Mouse (Mus musculus): ENCODE data around the gene Crybg2. TPM values are rescaled to one million over a fixed set of nuclear protein-coding genes. Genes with fewer than 3 reads are reported as not detected.

Gene Crybg2
- polyA plus RNA-seq, 1 experiment from 2014 or later = 17.9 TPM

- 8% methylated on average over 21 of the region's 21 CpGs for WGBS
- peak; percentile 26; the same call in 1 of the 2 replicates for ATAC-seq
- H3K4me2 ChIP-seq (replicated peaks; ENCODE audit: low read depth) = peak overlapping the region; percentile 45
Measured at GRCm38 (mm10) chr4:134017201-134017865, 43.3 kb upstream of the Crybg2 start.

GRCm38 (mm10) chr4:134018038-134018778 lies 42.4 kb upstream of the Crybg2 start:
- Histone ChIP-seq H3K9me3 (ENCODE audit: control insufficient read depth) (no peaks in the 10 kb centered on the region), H3K27ac (ENCODE audit: low read depth, low read length) (no peak overlapping the region), H3K9ac (ENCODE audit: low read depth, low read length) (no peak overlapping the region), H3K27me3 (replicated peaks; ENCODE audit: control insufficient read depth, insufficient read depth, low read length) (peaks cover 49% of the 10 kb centered on the region), H3K4me2 (replicated peaks; ENCODE audit: low read depth) (peak overlapping the region; percentile 45), H3K4me1 (replicated peaks; ENCODE audit: control insufficient read depth, insufficient read depth, low read length) (peaks cover 3% of the 10 kb centered on the region; the same call in 1 of the 2 replicates), H3K36me3 (ENCODE audit: control insufficient read depth, insufficient read depth) (no peaks in the 10 kb centered on the region), H3K4me3 (ENCODE audit: low read depth, low read length) (peak overlapping the region; percentile 17)
- WGBS = 1% methylated on average over 46 of the region's 46 CpGs
- TF ChIP-seq CTCF (IDR thresholded peaks at IDR 0.05; ENCODE audit: low read depth) = no peak
- 0 out of 2 replicates have a peak, but pooled peaks have one; percentile 8 for ATAC-seq

More at GRCm38 (mm10) chr4:134017201-134017865, 43.3 kb upstream of the Crybg2 start:
- peaks cover 3% of the 10 kb centered on the region; the same call in 1 of the 2 replicates for H3K4me1 ChIP-seq (replicated peaks; ENCODE audit: control insufficient read depth, insufficient read depth, low read length)
- TF ChIP-seq CTCF (IDR thresholded peaks at IDR 0.05; ENCODE audit: low read depth) = no peak
- H3K27me3 ChIP-seq (replicated peaks; ENCODE audit: control insufficient read depth, insufficient read depth, low read length) = peaks cover 49% of the 10 kb centered on the region
- H3K9ac ChIP-seq (ENCODE audit: low read depth, low read length) = no peak overlapping the region
- H3K4me3 ChIP-seq (ENCODE audit: low read depth, low read length) = peak overlapping the region; percentile 17
- no peak overlapping the region for H3K27ac ChIP-seq (ENCODE audit: low read depth, low read length)
- H3K36me3 ChIP-seq (ENCODE audit: control insufficient read depth, insufficient read depth) = no peaks in the 10 kb centered on the region
- H3K9me3 ChIP-seq (ENCODE audit: control insufficient read depth) = no peaks in the 10 kb centered on the region

GRCm38 (mm10) chr4:134018779-134019145 lies 41.9 kb upstream of the Crybg2 start, which contains the start of gene Lin28a:
Lin28a (minus strand) TSS chr4:134018841.
- TF ChIP-seq CTCF (IDR thresholded peaks at IDR 0.05; ENCODE audit: low read depth) = no peak
- Histone ChIP-seq H3K9ac (ENCODE audit: low read depth, low read length) (no peak within 1 kb of the TSS), H3K9me3 (ENCODE audit: control insufficient read depth) (no peaks in the 10 kb centered on the region), H3K27ac (ENCODE audit: low read depth, low read length) (no peak within 1 kb of the TSS), H3K4me3 (ENCODE audit: low read depth, low read length) (peak within 1 kb of the TSS; percentile 17), H3K36me3 (ENCODE audit: control insufficient read depth, insufficient read depth) (no peaks in the 10 kb centered on the region), H3K4me1 (replicated peaks; ENCODE audit: control insufficient read depth, insufficient read depth, low read length) (peaks cover 3% of the 10 kb centered on the region; the same call in 1 of the 2 replicates), H3K27me3 (replicated peaks; ENCODE audit: control insufficient read depth, insufficient read depth, low read length) (peaks cover 49% of the 10 kb centered on the region), H3K4me2 (replicated peaks; ENCODE audit: low read depth) (peak within 1 kb of the TSS; percentile 45)
- no peak for ATAC-seq
- WGBS = 6% methylated on average over 9 of the region's 9 CpGs

GRCm38 (mm10) chr4:134019210-134019609 lies 41.4 kb upstream of the Crybg2 start:
- no peak for TF ChIP-seq CTCF (IDR thresholded peaks at IDR 0.05; ENCODE audit: low read depth)
- no peak overlapping the region for H3K27ac ChIP-seq (ENCODE audit: low read depth, low read length)
- 4% methylated on average over 9 of the region's 10 CpGs for WGBS
- H3K4me1 ChIP-seq (replicated peaks; ENCODE audit: control insufficient read depth, insufficient read depth, low read length) = peaks cover 3% of the 10 kb centered on the region; the same call in 1 of the 2 replicates
- H3K27me3 ChIP-seq (replicated peaks; ENCODE audit: control insufficient read depth, insufficient read depth, low read length) = peaks cover 49% of the 10 kb centered on the region
- no peak overlapping the region for H3K9ac ChIP-seq (ENCODE audit: low read depth, low read length)
- H3K9me3 ChIP-seq (ENCODE audit: control insufficient read depth) = no peaks in the 10 kb centered on the region
- no peak overlapping the region for H3K4me2 ChIP-seq (replicated peaks; ENCODE audit: low read depth)
- H3K36me3 ChIP-seq (ENCODE audit: control insufficient read depth, insufficient read depth) = no peaks in the 10 kb centered on the region
- no peak overlapping the region for H3K4me3 ChIP-seq (ENCODE audit: low read depth, low read length)
- no peak for ATAC-seq

GRCm38 (mm10) chr4:134019641-134020351 lies 40.8 kb upstream of the Crybg2 start:
- Histone ChIP-seq H3K4me3 (ENCODE audit: low read depth, low read length) (no peak overlapping the region), H3K4me1 (replicated peaks; ENCODE audit: control insufficient read depth, insufficient read depth, low read length) (peaks cover 3% of the 10 kb centered on the region; the same call in 1 of the 2 replicates), H3K9me3 (ENCODE audit: control insufficient read depth) (no peaks in the 10 kb centered on the region), H3K36me3 (ENCODE audit: control insufficient read depth, insufficient read depth) (no peaks in the 10 kb centered on the region), H3K27me3 (replicated peaks; ENCODE audit: control insufficient read depth, insufficient read depth, low read length) (peaks cover 49% of the 10 kb centered on the region), H3K9ac (ENCODE audit: low read depth, low read length) (no peak overlapping the region), H3K27ac (ENCODE audit: low read depth, low read length) (no peak overlapping the region), H3K4me2 (replicated peaks; ENCODE audit: low read depth) (no peak overlapping the region)
- 4% methylated on average over 16 of the region's 16 CpGs for WGBS
- TF ChIP-seq CTCF (IDR thresholded peaks at IDR 0.05; ENCODE audit: low read depth) = no peak
- ATAC-seq = no peak

GRCm38 (mm10) chr4:134020621-134021020 lies 40.0 kb upstream of the Crybg2 start:
- Histone ChIP-seq H3K9me3 (ENCODE audit: control insufficient read depth) (no peaks in the 10 kb centered on the region), H3K4me2 (replicated peaks; ENCODE audit: low read depth) (no peak overlapping the region), H3K27me3 (replicated peaks; ENCODE audit: control insufficient read depth, insufficient read depth, low read length) (peaks cover 47% of the 10 kb centered on the region), H3K36me3 (ENCODE audit: control insufficient read depth, insufficient read depth) (no peaks in the 10 kb centered on the region), H3K9ac (ENCODE audit: low read depth, low read length) (no peak overlapping the region), H3K4me3 (ENCODE audit: low read depth, low read length) (no peak overlapping the region), H3K27ac (ENCODE audit: low read depth, low read length) (no peak overlapping the region), H3K4me1 (replicated peaks; ENCODE audit: control insufficient read depth, insufficient read depth, low read length) (peaks cover 3% of the 10 kb centered on the region; the same call in 1 of the 2 replicates)
- no peak for TF ChIP-seq CTCF (IDR thresholded peaks at IDR 0.05; ENCODE audit: low read depth)
- ATAC-seq = no peak
- WGBS = 2% methylated on average over 11 of the region's 11 CpGs
